In the genomic region with DNA sequence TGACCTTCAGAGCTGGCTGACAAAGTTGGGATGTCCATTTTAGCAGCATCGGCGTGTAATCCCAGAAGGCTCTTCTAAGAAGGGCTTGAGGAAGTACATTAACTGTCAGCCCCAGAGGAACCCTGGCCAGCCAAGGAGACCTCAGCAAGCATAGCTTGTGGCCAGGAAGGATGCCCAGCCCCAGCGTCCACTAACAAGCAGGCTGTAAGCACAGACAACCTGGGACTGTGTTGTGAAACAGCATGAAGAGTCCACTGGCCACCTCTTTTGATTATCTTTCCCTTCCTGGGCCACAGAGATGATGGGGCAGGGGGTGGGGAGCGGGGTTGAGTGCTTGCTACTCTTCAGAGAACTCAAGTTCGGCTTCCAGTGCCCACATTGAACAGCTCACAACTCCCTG, we compare ENCODE assay signal across 21 mouse cellular contexts.
A peak's percentile ranks its signal among the peaks of the same experiment; 100 is the strongest.
DNase-seq lines count a peak whose midpoint lies in the region; ATAC-seq lines count a peak whose summit lies in the region.
"Had no signal": no experiment of that assay in that cellular context is flagged by ENCODE, and none has a peak within 500 bp of the region (broad histone marks: within the 10 kb centered on the region; RNA-seq: fewer than 3 reads in every experiment).

No protein-coding gene starts in this region.

- H3K9ac ChIP-seq in forebrain, embryonic 11.5 days (ENCODE audit: low read length): no peak overlapping the region
- H3K9ac ChIP-seq in forebrain, embryonic 16.5 days (replicated peaks; ENCODE audit: low read depth, low read length): no peak overlapping the region
- no peak overlapping the region for H3K9ac ChIP-seq in forebrain, embryonic 14.5 days (ENCODE audit: low read length)

- H3K4me2 ChIP-seq in forebrain, embryonic 11.5 days (ENCODE audit: low read depth, low read length, severe bottlenecking): no peak overlapping the region
- no peak overlapping the region for H3K4me2 ChIP-seq in forebrain, embryonic 16.5 days (ENCODE audit: low read length)
- no peak overlapping the region for H3K4me2 ChIP-seq in forebrain, embryonic 14.5 days (ENCODE audit: low read length)

- 81% methylated on average over 5 of the region's 5 CpGs for WGBS in forebrain, embryonic 11.5 days
- WGBS in forebrain, embryonic 16.5 days: 90% methylated on average over 5 of the region's 5 CpGs
- WGBS in forebrain, embryonic 14.5 days: 84% methylated on average over 5 of the region's 5 CpGs
- 85% methylated on average over 5 of the region's 5 CpGs for WGBS in forebrain, embryonic 10.5 days
- WGBS in heart, embryonic 10.5 days: 73% methylated on average over 5 of the region's 5 CpGs

- DNase-seq in forebrain, embryonic 11.5 days (ENCODE audit: low spot score): peak; percentile 19
- DNase-seq in forebrain, embryonic 14.5 days (ENCODE audit: low spot score): no peak
- no peak for DNase-seq in forebrain, embryonic 10.5 days (ENCODE audit: extremely low spot score, low spot score)
- DNase-seq in heart, adult 11 months: peak; percentile 63
- DNase-seq in heart, postnatal 36 days: no peak
- peak; percentile 70 for DNase-seq in heart, embryonic 10.5 days (ENCODE audit: low spot score)
- DNase-seq in heart, postnatal 4 days: no peak
- DNase-seq: adrenal gland, adult 2 months; adrenal gland, adult 8-10 months; adrenal gland, postnatal 10 days; adrenal gland, postnatal 14 days; adrenal gland, postnatal 25 days; adrenal gland, postnatal 36 days; B cell, adult 2 months; cerebellum, adult 11 months; cerebellum, adult 11-12 months had no signal

- H3K4me1 ChIP-seq in forebrain, embryonic 11.5 days (replicated peaks; ENCODE audit: control insufficient read depth, insufficient read depth, low read length): no peaks in the 10 kb centered on the region
- H3K4me1 ChIP-seq in forebrain, embryonic 16.5 days (replicated peaks; ENCODE audit: control insufficient read depth, insufficient read depth, low read length): peaks cover 25% of the 10 kb centered on the region
- H3K4me1 ChIP-seq in forebrain, embryonic 14.5 days (ENCODE audit: control insufficient read depth, insufficient read depth, low read length): peaks cover 16% of the 10 kb centered on the region
- H3K4me1 ChIP-seq in forebrain, embryonic 10.5 days: peaks cover 13% of the 10 kb centered on the region
- H3K4me1 ChIP-seq in heart, embryonic 10.5 days: no peaks in the 10 kb centered on the region

- no peaks in the 10 kb centered on the region for H3K27me3 ChIP-seq in forebrain, embryonic 11.5 days (ENCODE audit: control insufficient read depth, insufficient read depth, low read length)
- no peaks in the 10 kb centered on the region for H3K27me3 ChIP-seq in forebrain, embryonic 16.5 days (replicated peaks; ENCODE audit: control insufficient read depth, insufficient read depth, low read length)
- no peaks in the 10 kb centered on the region for H3K27me3 ChIP-seq in forebrain, embryonic 14.5 days (replicated peaks; ENCODE audit: control insufficient read depth, insufficient read depth, low read length)
- no peaks in the 10 kb centered on the region for H3K27me3 ChIP-seq in forebrain, embryonic 10.5 days (ENCODE audit: poor library complexity, severe bottlenecking)
- H3K27me3 ChIP-seq in heart, embryonic 10.5 days (ENCODE audit: insufficient read depth, poor library complexity, severe bottlenecking): no peaks in the 10 kb centered on the region; the same call in 1 of the 2 replicates

- no peak overlapping the region for H3K27ac ChIP-seq in forebrain, embryonic 11.5 days (ENCODE audit: low read depth, low read length)
- no peak overlapping the region for H3K27ac ChIP-seq in forebrain, embryonic 16.5 days (ENCODE audit: low read length)
- 0 out of 2 replicates have a peak overlapping the region, but pooled peaks have one; percentile 14 for H3K27ac ChIP-seq in forebrain, embryonic 14.5 days (ENCODE audit: low read depth, low read length)
- no peak overlapping the region for H3K27ac ChIP-seq in forebrain, embryonic 10.5 days
- no peak overlapping the region for H3K27ac ChIP-seq in heart, embryonic 10.5 days

- no peak overlapping the region for H3K4me3 ChIP-seq in forebrain, embryonic 11.5 days (ENCODE audit: low read depth, low read length)
- H3K4me3 ChIP-seq in forebrain, embryonic 16.5 days (replicated peaks; ENCODE audit: low read length): no peak overlapping the region
- H3K4me3 ChIP-seq in forebrain, embryonic 14.5 days (ENCODE audit: low read depth, low read length): no peak overlapping the region
- H3K4me3 ChIP-seq in forebrain, embryonic 10.5 days: no peak overlapping the region
- H3K4me3 ChIP-seq in heart, embryonic 10.5 days: no peak overlapping the region

- ATAC-seq in forebrain, embryonic 11.5 days (replicated peaks; ENCODE audit: low FRiP score): no peak
- no peak for ATAC-seq in forebrain, embryonic 16.5 days
- ATAC-seq in forebrain, embryonic 14.5 days: no peak
- ATAC-seq: activated CD4-positive, CD25-positive, alpha-beta regulatory T cell, adult 4 months; CD4-positive, CD25-positive, alpha-beta regulatory T cell, adult 4 months; Patski had no signal

- no peaks in the 10 kb centered on the region for H3K9me3 ChIP-seq in forebrain, embryonic 11.5 days (ENCODE audit: control insufficient read depth, low read length)
- no peaks in the 10 kb centered on the region for H3K9me3 ChIP-seq in forebrain, embryonic 16.5 days (ENCODE audit: control insufficient read depth, low read length)
- no peaks in the 10 kb centered on the region for H3K9me3 ChIP-seq in forebrain, embryonic 14.5 days (replicated peaks; ENCODE audit: control insufficient read depth, low read length)
- no peaks in the 10 kb centered on the region for H3K9me3 ChIP-seq in forebrain, embryonic 10.5 days
- H3K9me3 ChIP-seq in heart, embryonic 10.5 days: no peaks in the 10 kb centered on the region
- H3K9me3 ChIP-seq: G1E had no signal

- no peaks in the 10 kb centered on the region for H3K36me3 ChIP-seq in forebrain, embryonic 11.5 days (ENCODE audit: control insufficient read depth, insufficient read depth, low read length)
- H3K36me3 ChIP-seq in forebrain, embryonic 16.5 days (ENCODE audit: control insufficient read depth, insufficient read depth): no peaks in the 10 kb centered on the region
- H3K36me3 ChIP-seq in forebrain, embryonic 14.5 days (ENCODE audit: control insufficient read depth, insufficient read depth, low read length): no peaks in the 10 kb centered on the region
- no peaks in the 10 kb centered on the region for H3K36me3 ChIP-seq in forebrain, embryonic 10.5 days (replicated peaks)
- no peaks in the 10 kb centered on the region for H3K36me3 ChIP-seq in heart, embryonic 10.5 days
- H3K36me3 ChIP-seq: G1E had no signal

- intact Hi-C loops in heart, postnatal 36 days (cut with DNase I): no loop called here

Comparison
In these comparisons a context has a peak if more than half of its experiments do, and no peak if none do; other contexts are left out.
1. DNase-seq: peak in forebrain, embryonic 11.5 days (single experiment), heart, adult 11 months (single experiment) and heart, embryonic 10.5 days (single experiment); none in forebrain, embryonic 14.5 days (single experiment), forebrain, embryonic 10.5 days (single experiment), heart, postnatal 36 days (0 of 2) and heart, postnatal 4 days (single experiment).